Mouse (Mus musculus) kidney, embryonic 16.5 days (tissue): ENCODE measurements around the gene Mcm2. TPM values are rescaled to one million over a fixed set of nuclear protein-coding genes. Genes with fewer than 3 reads are reported as not detected.

ENCODE experiments used
- ATAC-seq: fragments of 200-750 bp; cut with Nextera tagmentation; 2 replicates; pipeline ENCODE4 v1.8.0; 2017; ENCODE audit warnings: moderate TSS enrichment; ENCODE audit not compliant: low FRiP score, low TSS enrichment
- H3K27ac ChIP-seq: fragments of 300-500 bp; sonication (generic); 2 replicates; pipeline ENCODE4 v1.5.1; 2014; ENCODE audit warnings: low read length
- H3K27me3 ChIP-seq: fragments of 300-500 bp; sonication (generic); 2 replicates; pipeline ENCODE4 v1.6.1; 2014; ENCODE audit warnings: low read length, control low read depth, mixed read lengths; ENCODE audit not compliant: insufficient read depth
- H3K36me3 ChIP-seq: fragments of 300-500 bp; sonication (generic); 2 replicates; pipeline ENCODE4 v1.6.1; 2014; ENCODE audit warnings: low read length, control low read depth, mixed read lengths; ENCODE audit not compliant: insufficient read depth
- H3K4me1 ChIP-seq: fragments of 300-500 bp; sonication (generic); 2 replicates; pipeline ENCODE4 v1.6.1; 2014; ENCODE audit warnings: low read length, control low read depth, mixed read lengths; ENCODE audit not compliant: insufficient read depth
- H3K4me2 ChIP-seq: fragments of 300-500 bp; sonication (generic); replicated peaks from 2 replicates; pipeline ENCODE4 v1.6.1; 2014; ENCODE audit warnings: low read depth, low read length
- H3K4me3 ChIP-seq: fragments of 300-500 bp; sonication (generic); 2 replicates; pipeline ENCODE4 v1.5.1; 2014; ENCODE audit warnings: mild to moderate bottlenecking, low read length
- H3K9ac ChIP-seq: fragments of 300-500 bp; sonication (generic); replicated peaks from 2 replicates; pipeline ENCODE4 v1.6.1; 2014; ENCODE audit warnings: low read length
- H3K9me3 ChIP-seq: fragments of 300-500 bp; sonication (generic); 2 replicates; pipeline ENCODE4 v1.6.1; 2016; ENCODE audit warnings: low read length, control low read depth
- WGBS: fragments of 180-500 bp; shearing (Covaris S2); extraction: QIAGEN DNeasy Blood & Tissue Kit; methylation state at CpG from one replicate; pipeline ENCODE4 v1.1.7; 2014; 5-methylcytosine and 5-hydroxymethylcytosine counted together
- polyA plus RNA-seq: library from polyadenylated mRNA; unstranded; fragments of >200 nt; fragmentation: Nextera tagmentation; extraction: Ambion mirVana; gene quantifications from 2 replicates; pipeline ENCODE4 v1.2.1, GENCODE M21; 2015

Mcm2 gene
- polyA plus RNA-seq, 1 experiment from 2014 or later, result 151 TPM

DNA sequence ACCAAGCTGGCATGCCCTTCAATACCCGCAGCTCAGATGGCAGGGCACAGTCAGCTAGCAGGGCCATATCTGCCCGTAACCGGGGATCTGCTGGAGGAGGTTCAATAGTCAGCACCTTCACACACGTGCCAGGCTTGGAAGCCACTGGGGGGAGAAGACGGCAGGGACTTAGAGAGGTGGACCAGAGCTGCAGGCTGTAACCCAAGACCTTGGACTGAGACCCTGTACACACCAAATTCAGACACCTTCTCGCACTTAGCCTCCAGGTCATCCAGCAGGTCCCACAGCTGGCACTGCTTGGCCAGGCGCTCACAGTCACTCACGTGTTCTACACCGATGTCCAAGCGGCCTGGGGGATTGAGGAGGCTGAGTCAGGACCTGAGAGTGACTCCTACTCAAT is 60.0 kb downstream of the Mcm2 start:
- Histone ChIP-seq H3K27me3 (no peaks in the 10 kb centered on the region), H3K4me3 (no peak overlapping the region), H3K9me3 (no peaks in the 10 kb centered on the region), H3K9ac (no peak overlapping the region), H3K36me3 (peaks cover 33% of the 10 kb centered on the region), H3K4me2 (no peak overlapping the region), H3K27ac (no peak overlapping the region), H3K4me1 (peaks cover 19% of the 10 kb centered on the region)
- ATAC-seq, result no peak
- WGBS, result 91% methylated on average over 10 of the region's 10 CpGs

DNA sequence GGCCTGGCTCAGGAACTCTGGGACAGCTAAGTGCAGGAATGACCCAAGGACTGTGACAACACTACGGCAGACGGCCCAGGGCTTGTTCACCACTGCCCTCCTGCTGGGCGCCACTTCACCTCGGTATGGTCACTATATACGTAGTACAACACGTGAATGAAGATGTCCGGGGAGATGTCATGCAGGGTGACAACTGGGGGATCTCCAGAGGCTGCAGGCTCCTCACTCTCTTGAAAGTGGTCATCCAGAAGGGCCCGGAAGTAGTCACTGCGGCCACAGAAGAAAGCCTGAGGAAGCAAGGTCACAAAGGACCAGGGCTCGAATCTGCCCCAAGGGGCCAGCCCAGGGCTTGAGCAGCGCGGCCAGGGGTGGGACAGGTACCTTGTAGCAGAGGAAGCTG is 60.6 kb downstream of the Mcm2 start:
- Histone ChIP-seq H3K27me3 (no peaks in the 10 kb centered on the region), H3K27ac (no peak overlapping the region), H3K9me3 (no peaks in the 10 kb centered on the region), H3K9ac (no peak overlapping the region), H3K4me2 (no peak overlapping the region), H3K36me3 (peaks cover 33% of the 10 kb centered on the region), H3K4me3 (no peak overlapping the region), H3K4me1 (peaks cover 13% of the 10 kb centered on the region)
- WGBS, result 93% methylated on average over 12 of the region's 12 CpGs
- ATAC-seq, result no peak

DNA sequence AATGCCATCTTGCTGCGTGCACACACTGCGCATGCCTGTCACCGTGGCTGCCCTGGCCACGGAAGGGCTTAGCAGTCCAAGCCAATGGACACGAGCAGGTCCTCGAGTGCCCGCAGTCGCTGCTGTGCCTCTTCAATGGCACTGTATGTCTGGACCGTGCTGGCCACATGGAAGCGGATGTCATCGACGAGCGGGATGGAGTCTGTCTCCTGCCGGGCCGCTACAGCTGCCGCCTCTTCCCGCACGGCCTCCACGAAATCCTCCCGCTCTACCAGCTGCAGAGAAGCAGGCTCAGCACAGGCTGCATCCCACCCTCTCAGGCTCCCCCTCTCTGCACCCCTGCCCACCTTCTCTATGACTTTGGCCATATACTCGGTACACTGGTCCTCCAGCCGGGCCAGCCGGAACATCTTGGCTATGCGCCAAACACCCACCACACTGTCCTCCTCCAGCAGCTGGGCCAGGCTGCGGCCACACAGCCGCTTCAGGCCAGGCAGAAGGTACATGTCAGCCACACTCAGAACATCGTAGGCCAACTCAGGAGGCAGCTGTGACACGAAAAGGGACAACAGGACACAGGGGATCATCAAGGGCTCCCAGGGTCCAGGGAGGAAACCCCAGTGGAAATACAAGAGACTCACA is 62.3 kb downstream of the Mcm2 start:
- WGBS, result 87% methylated on average over 28 of the region's 28 CpGs
- Histone ChIP-seq H3K27ac (no peak overlapping the region), H3K36me3 (peaks cover 33% of the 10 kb centered on the region), H3K9ac (no peak overlapping the region), H3K4me2 (no peak overlapping the region), H3K4me1 (peaks cover 10% of the 10 kb centered on the region), H3K27me3 (no peaks in the 10 kb centered on the region), H3K4me3 (no peak overlapping the region), H3K9me3 (no peaks in the 10 kb centered on the region)
- no peak for ATAC-seq

DNA sequence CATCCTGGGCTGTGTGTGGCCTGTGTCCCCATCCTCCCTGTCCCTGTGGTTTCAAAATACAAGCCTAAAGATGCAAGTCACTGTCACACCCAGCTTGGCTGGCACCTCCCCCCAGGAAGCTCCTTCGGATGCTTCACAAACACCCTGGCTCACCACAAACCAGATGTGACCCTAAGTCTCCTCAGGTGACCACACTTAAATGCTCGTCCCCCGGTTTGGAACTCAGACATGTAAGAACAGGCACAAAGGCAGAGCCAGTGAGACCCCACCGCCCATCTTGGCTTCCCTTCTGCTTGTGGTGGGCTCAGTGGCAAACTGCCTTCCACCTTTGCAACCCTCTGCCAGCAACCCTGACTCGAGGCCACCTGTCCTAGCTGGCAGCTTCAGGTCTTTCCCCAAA is 63.5 kb downstream of the Mcm2 start:
- no peak overlapping the region for H3K4me2 ChIP-seq
- H3K36me3 ChIP-seq, result peaks cover 33% of the 10 kb centered on the region
- no peak overlapping the region for H3K4me3 ChIP-seq
- no peak overlapping the region for H3K27ac ChIP-seq
- ATAC-seq, result no peak
- no peaks in the 10 kb centered on the region for H3K27me3 ChIP-seq
- 77% methylated on average over 5 of the region's 5 CpGs for WGBS
- no peak overlapping the region for H3K9ac ChIP-seq
- no peaks in the 10 kb centered on the region for H3K4me1 ChIP-seq
- no peaks in the 10 kb centered on the region for H3K9me3 ChIP-seq

Other genes starting within 250 kb of the Mcm2 start
- gene Mgll, start 174.4 kb downstream of the Mcm2 start, polyA plus RNA-seq, result 40.2 and 48.0 TPM in 2 replicates
- gene Abtb1, start 56.8 kb downstream of the Mcm2 start, polyA plus RNA-seq, result 43.9 and 44.6 TPM in 2 replicates
- gene Podxl2, start 23.7 kb downstream of the Mcm2 start, polyA plus RNA-seq, result 43.0 and 48.9 TPM in 2 replicates
- gene Tpra1, start 3.5 kb upstream of the Mcm2 start, polyA plus RNA-seq, result 95.5 and 98.8 TPM in 2 replicates